15 mouse cellular contexts compared by ENCODE assay signal in genomic region chr2:120710154-120710553, GRCm38 (mm10).
"Had no signal": no experiment of that assay in that cellular context is flagged by ENCODE, and none has a peak within 500 bp of the region (broad histone marks: within the 10 kb centered on the region; RNA-seq: fewer than 3 reads in every experiment).

No protein-coding gene starts in this region.

- DNase-seq: kidney, adult 2 months; kidney, postnatal 25 days; layer of hippocampus, adult 9-11 months; layer of hippocampus, postnatal 36 days; lung, embryonic 14.5 days; lung, postnatal 10 days had no signal

- H3K4me1 ChIP-seq: kidney, embryonic 15.5 days; limb, embryonic 15.5 days; midbrain, embryonic 12.5 days; neural tube, embryonic 15.5 days had no signal

- ATAC-seq: intestine, embryonic 16.5 days; liver, embryonic 12.5 days; midbrain, embryonic 16.5 days had no signal

- H3K27ac ChIP-seq: kidney, embryonic 15.5 days; limb, embryonic 15.5 days; liver, embryonic 12.5 days; macrophage; midbrain, embryonic 12.5 days; neural tube, embryonic 15.5 days; stomach, postnatal 0 days had no signal

- H3K4me3 ChIP-seq: kidney, embryonic 15.5 days; limb, embryonic 15.5 days; liver, embryonic 12.5 days; midbrain, embryonic 12.5 days; neural tube, embryonic 15.5 days had no signal

- H3K27me3 ChIP-seq: kidney, embryonic 15.5 days; limb, embryonic 15.5 days; liver, embryonic 12.5 days; midbrain, embryonic 12.5 days; neural tube, embryonic 15.5 days had no signal
